Mouse (Mus musculus) ovary, adult 2 months (tissue): Measurements from ENCODE around the gene Cd200r1. TPM values are rescaled to one million over a fixed set of nuclear protein-coding genes. Genes with fewer than 3 reads are reported as not detected.

ENCODE experiments used
- polyA plus RNA-seq: library from polyadenylated mRNA; depleted of rRNA; stranded (reverse); fragments of >200 nt; gene quantifications from 2 replicates; pipeline ENCODE4 v1.2.3, GENCODE M21; 2012; rRNA removed

Cd200r1 gene
- polyA plus RNA-seq: 0.57 and 0.89 TPM in 2 replicates

GRCm38 (mm10) chr16:44765555-44766319, at the start of gene Cd200r1:
Gene Cd200r1 (plus strand): TSS chr16:44765736.

DNA sequence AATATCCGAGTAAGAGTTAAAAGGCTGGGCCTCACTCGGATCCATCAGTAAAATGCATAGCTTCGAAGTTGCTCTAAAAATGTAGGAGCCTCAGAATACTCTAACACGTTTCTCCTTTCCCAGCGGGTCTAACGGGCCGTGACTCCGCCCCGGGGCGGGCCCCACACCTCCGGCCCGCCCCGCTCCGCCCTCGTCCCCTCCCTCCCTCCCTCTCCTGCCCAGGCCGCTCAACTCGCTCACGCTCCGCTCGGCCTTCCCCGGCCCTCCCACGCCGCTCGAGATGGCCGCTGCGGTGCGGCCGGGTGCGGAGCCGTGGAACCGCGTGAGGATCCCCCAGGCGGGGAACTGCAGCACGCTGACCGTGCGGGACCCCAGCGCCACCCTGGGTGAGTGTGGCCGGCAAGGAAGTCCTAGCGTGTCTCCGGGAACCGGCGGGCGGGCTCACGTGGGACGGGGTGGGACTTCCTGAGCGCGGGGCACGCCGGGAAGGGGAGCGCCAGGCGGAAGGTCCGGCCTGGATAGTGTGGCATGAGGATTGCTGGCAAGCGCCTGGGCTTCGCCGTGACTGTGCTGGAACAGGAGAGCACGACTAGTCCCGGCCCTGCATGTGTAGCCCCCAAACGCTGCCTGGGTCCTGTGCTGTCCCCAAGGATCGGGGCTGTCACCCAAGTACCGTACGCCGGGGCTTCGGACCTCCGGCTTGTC, 41.3 kb upstream of the Cd200r1 start, which contains the start of gene Nepro:
Nepro (plus strand) TSS at position 219 of the 705 bp plus-strand sequence.

GRCm38 (mm10) chr16:44745866-44746562, 19.5 kb upstream of the Cd200r1 start, which contains the start of gene Gtpbp8:
Gene Gtpbp8 (minus strand): TSS chr16:44746363.

DNA sequence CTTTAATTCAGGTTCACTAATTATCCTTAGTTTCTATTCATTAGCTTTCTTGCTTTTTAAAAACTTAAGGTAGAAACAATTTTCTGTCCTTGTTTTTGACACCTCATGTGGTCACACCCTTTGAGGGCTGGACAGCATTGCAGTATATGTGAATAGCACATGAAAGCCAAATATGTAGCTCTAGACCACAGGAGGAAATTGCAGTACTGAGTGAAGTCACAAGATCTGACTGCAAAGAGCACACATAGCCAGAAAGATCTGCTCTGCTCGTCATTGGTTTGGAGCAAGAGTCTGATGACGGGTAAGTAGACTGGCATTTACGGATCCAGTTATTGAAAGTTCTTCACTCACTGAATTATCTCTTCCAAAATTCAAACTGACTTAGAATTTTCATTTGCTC, 46.0 kb downstream of the Cd200r1 start, which contains the start of gene Cd200r4:
Cd200r4 (plus strand) TSS at position 190 of the 400 bp plus-strand sequence.

Other genes starting within 250 kb of the Cd200r1 start
- gene Boc, start 206.8 kb upstream of the Cd200r1 start, polyA plus RNA-seq: 32.1 and 34.2 TPM in 2 replicates
- 6.2 and 9.4 TPM in 2 replicates for gene Nepro, start 41.4 kb upstream of the Cd200r1 start, polyA plus RNA-seq
- gene Gtpbp8, start 19.4 kb upstream of the Cd200r1 start, polyA plus RNA-seq: 4.5 and 6.1 TPM in 2 replicates
- gene Cd200r4, start 46.0 kb downstream of the Cd200r1 start, polyA plus RNA-seq: 0.45 and 0.69 TPM in 2 replicates
- gene Cd200r2, start 101.4 kb downstream of the Cd200r1 start, polyA plus RNA-seq: not detected in 2 replicates
- gene Cd200r3, start 177.9 kb downstream of the Cd200r1 start, polyA plus RNA-seq: not detected in 2 replicates